Mouse (Mus musculus): ENCODE data around the gene Sult2a4. TPM values are rescaled to one million over a fixed set of nuclear protein-coding genes. Genes with fewer than 3 reads are reported as not detected.
"Not testable (repeated sequence)": the region's sequence is repeated elsewhere in the genome, so short reads cannot be mapped to it uniquely, and the experiment has no call there.

The Sult2a4 gene
- not detected in 2 replicates for total RNA-seq (2012; rRNA removed)
- polyA plus RNA-seq (2012; ENCODE audit: insufficient read depth in 1 of 2, insufficient read length in 2 of 2, low read depth in 1 of 2, low replicate concordance in 2 of 2, missing spikeins in 1 of 2), result not detected

GRCm38 (mm10) chr7:13989507-13989906, at the start of gene Sult2a4:
Gene Sult2a4 (minus strand): TSS chr7:13989607.
- H3K9ac ChIP-seq (ENCODE audit: control insufficient read depth, low read depth, low read length, poor library complexity, severe bottlenecking); H3K79me2 ChIP-seq (ENCODE audit: control insufficient read depth, insufficient read depth, low read length, poor library complexity); DNase-seq (ENCODE audit: low read depth, low spot score); H3K36me3 ChIP-seq (ENCODE audit: control insufficient read depth in 1 of 2, insufficient read depth in 2 of 2, low read length in 2 of 2); H3K9me3 ChIP-seq (replicated peaks; ENCODE audit: insufficient read depth, low read length); H3K27me3 ChIP-seq (ENCODE audit: control insufficient read depth in 1 of 2, insufficient read depth in 2 of 2, low read length in 2 of 2); H3K27ac ChIP-seq (ENCODE audit: control insufficient read depth, low read depth, low read length); H3K4me1 ChIP-seq (ENCODE audit: control insufficient read depth in 1 of 2, insufficient read depth in 2 of 2, low read length in 2 of 2); H3K4me3 ChIP-seq (ENCODE audit: control insufficient read depth in 1 of 2, insufficient read depth in 1 of 2, low read depth in 2 of 2, low read length in 2 of 2): not testable (repeated sequence)

- DNase-seq (ENCODE audit: low read depth, low spot score); H3K9me3 ChIP-seq (replicated peaks; ENCODE audit: insufficient read depth, low read length): not testable (repeated sequence)
These were observed 41.4 kb upstream of the Sult2a4 start for GRCm38 (mm10) chr7:14030831-14031230.

GRCm38 (mm10) chr7:14013083-14013482, 23.7 kb upstream of the Sult2a4 start:
- Histone ChIP-seq H3K36me3 (ENCODE audit: control insufficient read depth in 1 of 2, insufficient read depth in 2 of 2, low read length in 2 of 2) (no peaks in the 10 kb centered on the region), H3K9ac (ENCODE audit: control insufficient read depth, low read depth, low read length, poor library complexity, severe bottlenecking) (no peak overlapping the region), H3K27me3 (ENCODE audit: control insufficient read depth in 1 of 2, insufficient read depth in 2 of 2, low read length in 2 of 2) (no peaks in the 10 kb centered on the region), H3K9me3 (replicated peaks; ENCODE audit: insufficient read depth, low read length) (no peaks in the 10 kb centered on the region), H3K4me3 (ENCODE audit: control insufficient read depth in 1 of 2, insufficient read depth in 1 of 2, low read depth in 2 of 2, low read length in 2 of 2) (no peak overlapping the region), H3K27ac (ENCODE audit: control insufficient read depth, low read depth, low read length) (no peak overlapping the region), H3K4me1 (ENCODE audit: control insufficient read depth in 1 of 2, insufficient read depth in 2 of 2, low read length in 2 of 2) (no peaks in the 10 kb centered on the region), H3K79me2 (ENCODE audit: control insufficient read depth, insufficient read depth, low read length, poor library complexity) (no peaks in the 10 kb centered on the region)
- no peak for DNase-seq (ENCODE audit: low read depth, low spot score)
- TF ChIP-seq MYC (IDR thresholded peaks at IDR 0.05; ENCODE audit: low read depth, low read length) (no peak), ZMIZ1 (IDR thresholded peaks at IDR 0.05; ENCODE audit: low read depth, low read length) (no peak), CTCF (IDR thresholded peaks at IDR 0.05 in 2 of 3, conservative IDR thresholded peaks at IDR 0.05 in 1 of 3; ENCODE audit: control insufficient read depth in 1 of 3, insufficient read depth in 1 of 3, low read depth in 2 of 3, low read length in 3 of 3, poor library complexity in 1 of 3, severe bottlenecking in 1 of 3) (no peak), GABPA (IDR thresholded peaks at IDR 0.05; ENCODE audit: low read depth, low read length) (no peak), POLR2AphosphoS5 (IDR thresholded peaks at IDR 0.05; ENCODE audit: borderline replicate concordance, low read depth, low read length) (no peak), CHD1 (IDR thresholded peaks at IDR 0.05; ENCODE audit: low read depth, low read length) (no peak), E2F4 (IDR thresholded peaks at IDR 0.05; ENCODE audit: borderline replicate concordance, low read depth, low read length) (no peak), UBTF (IDR thresholded peaks at IDR 0.05; ENCODE audit: borderline replicate concordance, insufficient read depth, low read depth, low read length) (no peak), USF1 (IDR thresholded peaks at IDR 0.05; ENCODE audit: low read depth, low read length) (no peak), RAD21 (IDR thresholded peaks at IDR 0.05; ENCODE audit: low read depth, low read length) (no peak)

More at GRCm38 (mm10) chr7:14030831-14031230, 41.4 kb upstream of the Sult2a4 start:
- H3K27me3 ChIP-seq (ENCODE audit: control insufficient read depth in 1 of 2, insufficient read depth in 2 of 2, low read length in 2 of 2); H3K36me3 ChIP-seq (ENCODE audit: control insufficient read depth in 1 of 2, insufficient read depth in 2 of 2, low read length in 2 of 2); H3K79me2 ChIP-seq (ENCODE audit: control insufficient read depth, insufficient read depth, low read length, poor library complexity); H3K27ac ChIP-seq (ENCODE audit: control insufficient read depth, low read depth, low read length); H3K4me3 ChIP-seq (ENCODE audit: control insufficient read depth in 1 of 2, insufficient read depth in 1 of 2, low read depth in 2 of 2, low read length in 2 of 2); H3K9ac ChIP-seq (ENCODE audit: control insufficient read depth, low read depth, low read length, poor library complexity, severe bottlenecking); H3K4me1 ChIP-seq (ENCODE audit: control insufficient read depth in 1 of 2, insufficient read depth in 2 of 2, low read length in 2 of 2): not testable (repeated sequence)

- not testable (repeated sequence) for H3K9ac ChIP-seq (ENCODE audit: control insufficient read depth, low read depth, low read length, poor library complexity, severe bottlenecking); H3K4me1 ChIP-seq (ENCODE audit: control insufficient read depth in 1 of 2, insufficient read depth in 2 of 2, low read length in 2 of 2); H3K4me3 ChIP-seq (ENCODE audit: control insufficient read depth in 1 of 2, insufficient read depth in 1 of 2, low read depth in 2 of 2, low read length in 2 of 2); DNase-seq (ENCODE audit: low read depth, low spot score); H3K27me3 ChIP-seq (ENCODE audit: control insufficient read depth in 1 of 2, insufficient read depth in 2 of 2, low read length in 2 of 2); H3K27ac ChIP-seq (ENCODE audit: control insufficient read depth, low read depth, low read length); H3K9me3 ChIP-seq (replicated peaks; ENCODE audit: insufficient read depth, low read length); H3K79me2 ChIP-seq (ENCODE audit: control insufficient read depth, insufficient read depth, low read length, poor library complexity); H3K36me3 ChIP-seq (ENCODE audit: control insufficient read depth in 1 of 2, insufficient read depth in 2 of 2, low read length in 2 of 2)
These were observed 21.3 kb upstream of the Sult2a4 start for GRCm38 (mm10) chr7:14010686-14011085.

All from MEL (cell line).